Mouse (Mus musculus) layer of hippocampus, postnatal 14 days (tissue): ENCODE results near the gene Tmed2. TPM values are rescaled to one million over a fixed set of nuclear protein-coding genes. Genes with fewer than 3 reads are reported as not detected.
"Not testable (repeated sequence)": the region's sequence is repeated elsewhere in the genome, so short reads cannot be mapped to it uniquely, and the experiment has no call there.

Source experiments
- DNase-seq, 2 experiments: peaks; one replicate each; pipeline ENCODE4 v3.0.0; 2021 to 2022; ENCODE audit warnings: low spot score in 2 of 2, mixed read lengths in 1 of 2
- long read RNA-seq, 2 experiments: library from polyadenylated mRNA; stranded (forward); transcript quantifications; one replicate each; pipeline ENCODE4 v2.0.0; 2021
- total RNA-seq, 2 experiments: library from RNA; stranded (reverse); gene quantifications; 2 replicates each; pipeline ENCODE4 v1.2.3; 2021

The Tmed2 gene
- total RNA-seq: 100 to 1,000 TPM in 1 of 2 experiments, 10 to 100 TPM in 1; 98.4 to 100 TPM
- long read RNA-seq, experiment 1, transcript Tmed2-201 (4 exons, 2,074 nt): major isoform, 164 of 172 reads
- long read RNA-seq, experiment 1, partial matches to known transcripts: 0 of 172 reads
- long read RNA-seq, experiment 1, other reads (novel, unspliced or antisense): 5 of 172 reads
- long read RNA-seq, experiment 2, transcript Tmed2-204 (1 exons, 425 nt): minor isoform, 5 of 271 reads
- long read RNA-seq, experiment 2, transcript Tmed2-201 (4 exons, 2,074 nt): major isoform, 252 of 271 reads
- long read RNA-seq, experiment 2, partial matches to known transcripts: 5 of 271 reads
- long read RNA-seq, experiment 2, other reads (novel, unspliced or antisense): 7 of 271 reads

GRCm38 (mm10) chr5:124540383-124540786 lies at the start of gene Tmed2:
Gene Tmed2, plus strand, starts transcription at chr5:124540695.
- peak; percentile 95 to 97 for DNase-seq

- DNase-seq: no peak
Measured at GRCm38 (mm10) chr5:124491732-124492131, 48.8 kb upstream of the Tmed2 start.

GRCm38 (mm10) chr5:124492618-124493017 lies 47.9 kb upstream of the Tmed2 start:
- no peak for DNase-seq

- DNase-seq: no peak
Measured at GRCm38 (mm10) chr5:124493455-124493854, 47.0 kb upstream of the Tmed2 start.

- no peak for DNase-seq
Measured at GRCm38 (mm10) chr5:124495547-124495946, 44.9 kb upstream of the Tmed2 start.

- no peak for DNase-seq
Measured at GRCm38 (mm10) chr5:124496614-124497514, 43.6 kb upstream of the Tmed2 start.

GRCm38 (mm10) chr5:124498221-124498876 lies 42.1 kb upstream of the Tmed2 start:
- DNase-seq: no peak

GRCm38 (mm10) chr5:124499001-124499400 lies 41.5 kb upstream of the Tmed2 start:
- DNase-seq: no peak

GRCm38 (mm10) chr5:124500037-124500436 lies 40.5 kb upstream of the Tmed2 start:
- not testable (repeated sequence) for DNase-seq

- DNase-seq: peak in 1 of 2 experiments; percentile 42
Measured at GRCm38 (mm10) chr5:124500573-124500972, 39.9 kb upstream of the Tmed2 start.

- no peak for DNase-seq
Measured at GRCm38 (mm10) chr5:124501541-124501940, 39.0 kb upstream of the Tmed2 start.

GRCm38 (mm10) chr5:124503742-124504141 lies 36.8 kb upstream of the Tmed2 start:
- DNase-seq: peak; percentile 34 to 77

GRCm38 (mm10) chr5:124505235-124505634 lies 35.3 kb upstream of the Tmed2 start:
- no peak for DNase-seq

GRCm38 (mm10) chr5:124506731-124507359 lies 33.6 kb upstream of the Tmed2 start:
- DNase-seq: no peak

GRCm38 (mm10) chr5:124509200-124509599 lies 31.3 kb upstream of the Tmed2 start:
- DNase-seq: no peak

GRCm38 (mm10) chr5:124509742-124510237 lies 30.7 kb upstream of the Tmed2 start:
- DNase-seq: no peak

GRCm38 (mm10) chr5:124510536-124511050 lies 29.9 kb upstream of the Tmed2 start:
- no peak for DNase-seq

GRCm38 (mm10) chr5:124515789-124516188 lies 24.7 kb upstream of the Tmed2 start:
- no peak for DNase-seq

GRCm38 (mm10) chr5:124518648-124519047 lies 21.8 kb upstream of the Tmed2 start:
- DNase-seq: peak; percentile 63 to 81

- no peak for DNase-seq
Measured at GRCm38 (mm10) chr5:124521588-124521987, 18.9 kb upstream of the Tmed2 start.

GRCm38 (mm10) chr5:124523032-124523431 lies 17.5 kb upstream of the Tmed2 start:
- no peak for DNase-seq
